Mouse (Mus musculus) embryonic facial prominence, embryonic 12.5 days (tissue): ENCODE results near the gene D5Ertd577e. TPM values are rescaled to one million over a fixed set of nuclear protein-coding genes. Genes with fewer than 3 reads are reported as not detected.
"Not testable (repeated sequence)": the region's sequence is repeated elsewhere in the genome, so short reads cannot be mapped to it uniquely, and the experiment has no call there.

Experiments
- ATAC-seq: fragments of 200-750 bp; cut with Nextera tagmentation; 2 replicates; pipeline ENCODE4 v1.8.0; 2017; ENCODE audit not compliant: insufficient number of reproducible peaks, insufficient read depth, low FRiP score, low TSS enrichment
- H3K27ac ChIP-seq: fragments of 300-500 bp; sonication (generic); 2 replicates; pipeline ENCODE4 v1.5.1; 2016; ENCODE audit warnings: mild to moderate bottlenecking
- H3K27me3 ChIP-seq: fragments of 300-500 bp; sonication (generic); 2 replicates; pipeline ENCODE4 v1.6.1; 2016; ENCODE audit warnings: mild to moderate bottlenecking, moderate library complexity
- H3K36me3 ChIP-seq: fragments of 300-500 bp; sonication (generic); 2 replicates; pipeline ENCODE4 v1.6.1; 2016; ENCODE audit warnings: mild to moderate bottlenecking
- H3K4me1 ChIP-seq: fragments of 300-500 bp; sonication (generic); 2 replicates; pipeline ENCODE4 v1.6.1; 2016
- H3K4me2 ChIP-seq: fragments of 300-500 bp; sonication (generic); replicated peaks from 2 replicates; pipeline ENCODE4 v1.6.1; 2016; ENCODE audit warnings: mild to moderate bottlenecking, moderate library complexity
- H3K4me3 ChIP-seq: fragments of 300-500 bp; sonication (generic); 2 replicates; pipeline ENCODE4 v1.5.1; 2016; ENCODE audit warnings: mild to moderate bottlenecking
- H3K9ac ChIP-seq: fragments of 300-500 bp; sonication (generic); 2 replicates; pipeline ENCODE4 v1.6.1; 2016; ENCODE audit warnings: mild to moderate bottlenecking, moderate library complexity
- H3K9me3 ChIP-seq: fragments of 300-500 bp; sonication (generic); 2 replicates; pipeline ENCODE4 v1.6.1; 2016; ENCODE audit warnings: mild to moderate bottlenecking, moderate library complexity
- WGBS: fragments of 180-500 bp; shearing (Covaris S2); methylation state at CpG from one replicate; pipeline ENCODE4 v1.1.7; 2016; 5-methylcytosine and 5-hydroxymethylcytosine counted together
- polyA plus RNA-seq: library from polyadenylated mRNA; unstranded; fragments of >200 nt; fragmentation: Nextera tagmentation; extraction: Ambion mirVana; gene quantifications from 2 replicates; pipeline ENCODE4 v1.2.1, GENCODE M21; 2016

D5Ertd577e gene
- polyA plus RNA-seq = not detected in 2 replicates

- H3K4me1 ChIP-seq, H3K27me3 ChIP-seq, H3K4me2 ChIP-seq, H3K9me3 ChIP-seq, H3K36me3 ChIP-seq, H3K9ac ChIP-seq, H3K4me3 ChIP-seq, H3K27ac ChIP-seq, ATAC-seq: not testable (repeated sequence)
- WGBS = 23% methylated on average over 1 of the region's 1 CpGs
Observed at GRCm38 (mm10) chr5:95456506-95456905, at the start of gene D5Ertd577e. TSS of gene D5Ertd577e (plus strand) at chr5:95456806.

GRCm38 (mm10) chr5:95510458-95510857 is 53.9 kb downstream of the D5Ertd577e start, which contains the start of gene Gm3286:
TSS of gene Gm3286 (plus strand) at chr5:95510758.
- ATAC-seq, H3K9ac ChIP-seq, H3K27me3 ChIP-seq, H3K36me3 ChIP-seq, H3K4me1 ChIP-seq, H3K27ac ChIP-seq, H3K9me3 ChIP-seq, H3K4me2 ChIP-seq, H3K4me3 ChIP-seq: not testable (repeated sequence)

Other genes starting within 250 kb of the D5Ertd577e start
- not detected in 2 replicates for gene Gm10424, start 184.0 kb upstream of the D5Ertd577e start, polyA plus RNA-seq
- not detected in 2 replicates for gene Gm3259, start 150.9 kb upstream of the D5Ertd577e start, polyA plus RNA-seq
- gene Gm3286, start 54.0 kb downstream of the D5Ertd577e start, polyA plus RNA-seq = not detected in 2 replicates
- not detected in 2 replicates for gene Gm7971, start 138.1 kb downstream of the D5Ertd577e start, polyA plus RNA-seq